Mouse (Mus musculus) brain, embryonic 14.5 days (tissue): ENCODE results near the gene Aldh8a1. TPM values are rescaled to one million over a fixed set of nuclear protein-coding genes. Genes with fewer than 3 reads are reported as not detected.
"Not testable (repeated sequence)": the region's sequence is repeated elsewhere in the genome, so short reads cannot be mapped to it uniquely, and the experiment has no call there.

Experiments used
- DNase-seq: peaks from one replicate; pipeline ENCODE4 v3.0.0-alpha.2; 2011; ENCODE audit warnings: low read depth
- CTCF ChIP-seq: fragments of 200-500 bp; IDR thresholded peaks from 2 replicates; pipeline ENCODE4 v1.5.1; 2012; ENCODE audit warnings: inconsistent platforms, mild to moderate bottlenecking, moderate library complexity, borderline replicate concordance; ENCODE audit not compliant: insufficient read depth, insufficient read length; ENCODE audit errors: extremely low read depth
- POLR2A ChIP-seq: fragments of 200-500 bp; IDR thresholded peaks from 2 replicates; pipeline ENCODE4 v1.6.1; 2012; ENCODE audit warnings: mild to moderate bottlenecking, inconsistent platforms, borderline replicate concordance; ENCODE audit not compliant: poor library complexity, insufficient read depth, insufficient read length, severe bottlenecking; ENCODE audit errors: extremely low read depth
- polyA plus RNA-seq: library from polyadenylated mRNA; depleted of rRNA; stranded (reverse); fragments of >200 nt; gene quantifications from 2 replicates; pipeline ENCODE4 v1.2.3, GENCODE M21; 2012

Aldh8a1 gene
- polyA plus RNA-seq, 1 experiment, result 0.29 TPM

GRCm38 (mm10) chr10:21372271-21372670, 4.8 kb upstream of the Aldh8a1 start:
- DNase-seq, result no peak
- TF ChIP-seq POLR2A, result no peak
- TF ChIP-seq CTCF, result no peak

DNA sequence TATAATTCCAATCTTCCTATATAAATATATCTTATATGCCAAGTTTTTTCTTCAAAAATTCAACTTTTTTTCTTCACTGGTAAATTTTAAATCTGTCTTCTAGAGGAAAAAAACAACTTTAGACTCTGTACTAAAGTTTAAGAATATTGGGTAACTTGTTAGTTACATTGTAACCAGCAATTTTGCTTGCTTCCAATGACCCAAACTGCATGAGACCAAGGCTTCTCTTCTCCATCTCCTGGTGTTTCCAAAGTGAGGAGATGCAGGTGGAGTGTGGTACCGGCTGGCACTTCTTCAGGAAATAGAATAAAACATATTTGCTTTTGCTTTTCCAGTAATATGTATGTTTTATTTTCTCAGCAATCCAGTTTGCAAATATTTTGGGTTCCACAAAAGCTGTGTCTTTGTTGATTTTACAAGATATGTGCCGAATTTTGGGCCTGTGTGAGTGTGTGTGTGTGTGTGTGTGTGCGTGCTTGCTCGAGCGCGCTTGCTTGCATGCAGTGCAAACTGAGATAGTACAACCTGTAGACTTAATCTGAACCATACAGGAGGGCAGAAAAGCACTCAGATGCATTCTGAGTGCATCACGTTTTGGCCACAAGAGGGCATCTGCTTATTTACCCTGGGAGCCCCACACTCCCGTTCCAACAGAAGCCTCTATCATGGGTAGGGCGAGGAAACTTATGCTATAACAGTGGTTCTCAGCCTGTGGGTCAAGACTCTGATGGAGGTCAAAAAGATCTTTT, 1.3 kb downstream of the Aldh8a1 start:
- TF ChIP-seq CTCF (peak; percentile 40; the same call in 1 of the 2 replicates), POLR2A (no peak)
- DNase-seq, result no peak

DNA sequence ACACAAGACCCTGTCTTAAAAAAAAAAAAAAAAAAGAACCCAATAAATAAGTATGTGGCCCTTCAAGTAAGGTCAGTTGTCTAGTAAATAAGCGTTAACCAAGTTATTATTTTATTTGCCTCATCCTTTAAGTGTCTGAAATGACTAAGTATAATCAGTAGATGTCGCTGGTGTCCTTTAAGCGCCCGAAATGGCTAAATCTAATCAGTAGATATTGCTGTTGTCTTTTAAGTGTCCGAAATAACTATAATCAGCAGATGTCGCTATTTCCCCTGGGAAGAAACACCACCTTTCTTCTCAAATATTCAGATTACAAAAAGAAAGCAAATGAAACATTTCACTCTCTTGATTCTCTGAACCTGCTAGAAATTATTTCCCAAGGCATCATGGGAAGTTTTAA, 5.8 kb downstream of the Aldh8a1 start:
- DNase-seq, result peak; percentile 93
- TF ChIP-seq POLR2A (no peak), CTCF (0 out of 2 replicates have a peak, but pooled peaks have one; percentile 13)

DNA sequence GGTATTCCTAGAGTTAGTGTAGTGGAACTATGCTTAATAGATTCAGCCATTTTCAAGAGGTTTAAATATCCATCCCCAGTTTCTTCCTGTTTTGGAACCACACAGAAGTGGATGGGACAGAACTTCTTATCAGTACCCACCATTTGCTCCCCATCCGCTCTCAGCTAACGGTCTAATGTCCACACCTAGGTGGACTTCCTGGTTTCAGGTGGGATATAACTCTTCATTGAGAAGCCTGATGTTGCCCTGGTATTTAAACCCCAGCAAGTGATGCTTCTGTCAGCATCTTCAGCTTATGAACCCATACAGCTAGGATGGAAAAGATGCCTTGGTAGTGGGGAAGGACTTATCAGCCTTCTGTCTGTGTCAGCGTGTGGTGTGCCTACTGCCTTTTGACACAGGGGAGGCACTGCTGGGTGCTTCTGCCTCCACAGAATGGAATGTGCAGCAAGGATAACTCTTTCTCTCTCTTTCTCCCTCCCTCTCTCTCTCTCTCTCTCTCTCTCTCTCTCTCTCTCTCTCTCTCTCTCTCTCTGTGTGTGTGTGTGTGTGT, 8.1 kb downstream of the Aldh8a1 start:
- no peak for TF ChIP-seq CTCF
- DNase-seq, result no peak

DNA sequence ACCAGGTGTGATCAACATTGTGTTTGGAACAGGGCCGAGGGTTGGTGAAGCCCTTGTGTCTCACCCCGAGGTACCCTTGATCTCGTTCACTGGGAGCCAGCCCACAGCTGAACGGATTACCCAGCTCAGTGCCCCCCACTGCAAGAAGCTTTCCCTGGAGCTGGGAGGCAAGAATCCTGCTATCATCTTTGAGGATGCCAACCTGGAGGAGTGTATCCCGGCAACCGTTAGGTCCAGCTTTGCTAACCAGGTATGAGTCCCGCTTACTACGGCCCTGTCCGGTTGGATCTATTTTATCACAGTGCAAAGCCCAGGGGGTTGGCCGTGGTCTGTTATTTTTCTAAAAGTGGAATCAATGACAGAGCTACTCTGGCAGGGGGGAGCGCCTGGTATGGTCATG, 12.0 kb downstream of the Aldh8a1 start:
- DNase-seq, result no peak
- no peak for TF ChIP-seq POLR2A
- no peak for TF ChIP-seq CTCF

DNA sequence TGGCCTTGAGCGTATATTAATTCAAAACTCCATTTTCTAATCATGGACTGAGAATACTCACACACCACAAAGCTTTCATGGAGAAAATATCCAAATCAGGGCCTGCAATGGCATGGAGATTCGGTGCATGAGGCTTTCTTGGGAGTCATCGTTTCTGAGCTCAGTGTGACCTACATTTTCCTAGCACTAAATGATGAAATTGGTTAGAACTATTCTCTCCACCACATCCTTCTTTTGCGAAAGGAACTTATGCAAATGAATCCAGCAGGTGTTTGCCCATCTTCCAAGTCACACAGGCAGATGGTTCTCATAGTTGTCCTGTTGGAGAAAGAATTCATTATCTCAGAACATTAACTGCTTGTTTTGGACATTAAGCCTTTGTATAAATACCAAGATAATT, 13.3 kb downstream of the Aldh8a1 start:
- no peak for DNase-seq
- no peak for TF ChIP-seq POLR2A
- no peak for TF ChIP-seq CTCF

GRCm38 (mm10) chr10:21391286-21391685, 14.2 kb downstream of the Aldh8a1 start:
- DNase-seq, result no peak
- TF ChIP-seq CTCF (no peak), POLR2A (no peak)

DNA sequence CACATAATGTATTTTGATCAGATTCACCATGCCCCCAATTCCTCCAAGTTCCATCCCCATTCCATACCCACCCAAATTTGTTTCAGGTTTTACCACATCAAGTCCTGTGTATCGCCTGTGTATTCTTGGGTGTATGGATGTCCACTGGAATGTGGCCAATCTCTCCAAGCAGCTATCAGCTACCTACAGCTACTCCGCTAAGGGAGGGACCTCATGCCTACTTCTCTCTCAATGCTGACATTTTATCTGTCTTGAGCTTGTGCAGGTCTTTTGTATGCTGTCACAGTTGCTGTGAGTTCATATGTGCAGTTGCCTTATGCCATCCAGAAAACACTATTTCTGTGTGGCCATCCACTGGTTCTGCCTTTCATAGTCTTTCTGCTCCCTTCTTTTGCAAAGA, 16.3 kb downstream of the Aldh8a1 start:
- no peak for TF ChIP-seq CTCF
- no peak for DNase-seq

- no peak for TF ChIP-seq POLR2A
- TF ChIP-seq CTCF, result no peak
- no peak for DNase-seq
These were observed 18.5 kb downstream of the Aldh8a1 start for GRCm38 (mm10) chr10:21395426-21396139.

- not testable (repeated sequence) for DNase-seq
These were observed 21.9 kb downstream of the Aldh8a1 start for GRCm38 (mm10) chr10:21398873-21399425.

- TF ChIP-seq CTCF (no peak), POLR2A (no peak)
- no peak for DNase-seq
These were observed 22.5 kb downstream of the Aldh8a1 start for GRCm38 (mm10) chr10:21399622-21400021.

GRCm38 (mm10) chr10:21400031-21400430, 22.9 kb downstream of the Aldh8a1 start:
- no peak for DNase-seq
- TF ChIP-seq POLR2A (no peak), CTCF (no peak)
